Mouse (Mus musculus) spleen, postnatal 36 days (tissue): ENCODE results near the gene 2610507B11Rik.

Experiments
- DNase-seq, 2 experiments: peaks; one replicate each; pipeline ENCODE4 v3.0.0; 2022; ENCODE audit warnings: low spot score in 2 of 2, mixed read lengths in 1 of 2

2610507B11Rik gene

GRCm38 (mm10) chr11:78289146-78289763 is 27.7 kb downstream of the 2610507B11Rik start:
- DNase-seq: no peak

- no peak for DNase-seq
These were observed 29.1 kb downstream of the 2610507B11Rik start, which contains the start of gene BC030499 for GRCm38 (mm10) chr11:78290654-78291053. Gene BC030499, plus strand, starts transcription at chr11:78290841.

- DNase-seq: no peak
These were observed 33.0 kb downstream of the 2610507B11Rik start for GRCm38 (mm10) chr11:78294585-78294984.

- DNase-seq: no peak
These were observed 39.4 kb downstream of the 2610507B11Rik start for GRCm38 (mm10) chr11:78300917-78301316.

GRCm38 (mm10) chr11:78301357-78302084 is 40.0 kb downstream of the 2610507B11Rik start, which contains the start of gene Spag5:
Gene Spag5, plus strand, starts transcription at chr11:78301529.
- peak; percentile 87 to 90 for DNase-seq

- no peak for DNase-seq
These were observed 43.7 kb downstream of the 2610507B11Rik start for GRCm38 (mm10) chr11:78305272-78305671.

- no peak for DNase-seq
These were observed 49.4 kb downstream of the 2610507B11Rik start for GRCm38 (mm10) chr11:78310861-78311511.

GRCm38 (mm10) chr11:78313662-78314061 is 52.1 kb downstream of the 2610507B11Rik start:
- no peak for DNase-seq

GRCm38 (mm10) chr11:78318411-78318810 is 56.9 kb downstream of the 2610507B11Rik start:
- DNase-seq: no peak

- no peak for DNase-seq
These were observed 60.7 kb downstream of the 2610507B11Rik start for GRCm38 (mm10) chr11:78322076-78322831.

GRCm38 (mm10) chr11:78322860-78323259 is 61.3 kb downstream of the 2610507B11Rik start, which contains the start of gene Aldoc:
Gene Aldoc, plus strand, starts transcription at chr11:78322968.
- DNase-seq: peak; percentile 91 to 92

- no peak for DNase-seq
These were observed 62.6 kb downstream of the 2610507B11Rik start for GRCm38 (mm10) chr11:78324000-78324785.

- no peak for DNase-seq
These were observed 63.4 kb downstream of the 2610507B11Rik start for GRCm38 (mm10) chr11:78324965-78325364.

- no peak for DNase-seq
These were observed 65.7 kb downstream of the 2610507B11Rik start for GRCm38 (mm10) chr11:78327215-78327614.

GRCm38 (mm10) chr11:78327634-78328511 is 66.3 kb downstream of the 2610507B11Rik start, which contains the start of gene Pigs:
Gene Pigs, plus strand, starts transcription at chr11:78328415.
- DNase-seq: peak; percentile 95 to 97

- no peak for DNase-seq
These were observed 67.0 kb downstream of the 2610507B11Rik start for GRCm38 (mm10) chr11:78328512-78329056.

GRCm38 (mm10) chr11:78332676-78333075 is 71.1 kb downstream of the 2610507B11Rik start:
- DNase-seq: no peak

GRCm38 (mm10) chr11:78333992-78334391 is 72.4 kb downstream of the 2610507B11Rik start:
- DNase-seq: no peak

GRCm38 (mm10) chr11:78337040-78337439 is 75.5 kb downstream of the 2610507B11Rik start:
- no peak for DNase-seq
